Mouse (Mus musculus) thymus, postnatal 25 days (tissue): Measurements from ENCODE around the gene Tmem132a.

Experiments
- DNase-seq: peaks from one replicate; pipeline ENCODE4 v3.0.0; 2022

Tmem132a gene

GRCm38 (mm10) chr19:10869886-10870527, at the start of gene Tmem132a:
Tmem132a (minus strand) TSS chr19:10869940.
- no peak for DNase-seq

DNA sequence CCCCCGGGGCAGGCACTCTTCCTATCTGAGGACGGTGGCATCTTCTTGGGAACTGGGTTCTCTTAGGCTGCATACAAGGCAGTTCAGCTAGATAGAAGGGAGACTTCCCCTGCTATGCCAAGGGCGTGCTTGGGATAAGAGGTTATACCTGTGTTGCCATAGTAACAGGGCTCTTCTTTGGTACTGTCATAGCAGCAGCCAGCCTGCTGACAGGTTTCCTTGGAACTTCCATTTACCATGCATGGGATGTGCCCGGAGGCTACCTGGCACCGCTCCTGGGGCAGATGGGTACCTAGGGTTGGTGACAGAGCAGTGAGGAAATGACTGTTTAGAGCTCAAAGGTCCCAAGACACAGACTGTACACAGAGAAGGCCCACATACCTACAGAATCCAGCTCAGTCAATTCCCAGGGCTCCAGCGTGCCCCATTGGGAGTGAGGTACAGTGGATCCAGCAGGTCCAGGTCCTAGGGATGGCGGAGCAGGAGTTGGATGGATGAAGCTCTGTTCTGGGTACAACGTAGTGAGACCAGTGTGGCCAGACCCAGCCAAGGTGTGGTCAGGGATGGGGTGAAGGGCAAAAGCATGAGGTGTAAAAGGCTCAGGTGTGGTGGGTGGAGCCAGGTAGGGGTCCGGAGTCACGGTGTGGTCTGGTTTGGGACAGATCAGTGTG, 48.7 kb upstream of the Tmem132a start:
- DNase-seq, result no peak

- no peak for DNase-seq
Observed at GRCm38 (mm10) chr19:10916506-10916905, 46.8 kb upstream of the Tmem132a start.

DNA sequence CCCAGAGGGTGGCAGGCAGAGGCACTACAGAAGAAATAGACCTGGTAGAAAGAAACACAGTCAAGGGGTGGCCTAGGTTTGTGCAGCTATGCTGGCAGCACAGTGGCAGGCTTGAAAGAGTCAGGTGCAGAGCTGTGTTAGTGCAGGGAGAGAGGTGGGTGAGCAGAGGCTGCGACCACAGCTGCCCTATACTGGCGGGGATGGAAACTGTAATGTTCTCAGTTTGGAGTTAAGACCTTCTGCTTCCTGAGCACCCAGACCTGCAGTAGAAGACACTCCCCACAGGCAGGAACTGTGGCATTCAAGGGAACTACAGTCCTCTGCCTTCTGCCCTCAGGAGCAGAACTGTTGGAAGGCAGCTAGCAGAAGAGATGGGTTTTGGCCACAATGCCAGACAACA, 45.1 kb upstream of the Tmem132a start:
- DNase-seq, result no peak

DNA sequence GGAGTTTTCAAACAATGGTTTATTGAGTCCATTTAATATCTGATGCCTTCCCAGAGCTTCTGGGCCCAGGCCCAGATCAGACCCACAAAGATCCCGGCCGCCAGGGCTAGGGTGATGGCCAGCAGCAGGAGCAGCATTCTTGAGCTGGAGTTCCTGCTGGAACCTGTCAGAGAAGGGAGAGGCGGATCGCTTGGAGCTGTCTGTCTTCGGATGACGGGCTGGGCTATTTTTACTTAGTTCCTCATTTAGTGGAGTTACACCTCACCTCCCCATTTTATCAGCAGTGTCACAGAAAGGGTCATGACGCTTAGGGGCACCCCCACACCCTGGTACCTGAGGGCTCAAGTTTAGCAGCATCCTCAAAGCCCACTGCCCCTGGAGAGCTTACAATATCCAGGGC, 44.6 kb upstream of the Tmem132a start:
- no peak for DNase-seq

- no peak for DNase-seq
Observed at GRCm38 (mm10) chr19:10909087-10909721, 39.5 kb upstream of the Tmem132a start.

- peak; percentile 59 for DNase-seq
Observed at GRCm38 (mm10) chr19:10907891-10908290, 38.2 kb upstream of the Tmem132a start.

DNA sequence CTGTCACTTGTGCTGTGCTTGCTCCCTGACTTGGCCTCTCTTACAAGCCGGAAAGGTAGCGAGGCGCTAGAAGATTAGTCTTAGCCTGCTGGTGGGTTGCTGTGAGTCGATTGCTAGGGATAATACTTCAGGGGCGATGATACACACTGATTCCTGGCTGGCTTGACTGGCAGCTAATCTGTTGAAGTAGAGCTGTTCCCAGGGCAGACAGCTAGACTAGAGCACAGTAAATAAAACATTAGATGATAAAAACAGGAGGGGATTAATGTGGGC, 35.9 kb upstream of the Tmem132a start:
- no peak for DNase-seq

GRCm38 (mm10) chr19:10904927-10905727, 35.4 kb upstream of the Tmem132a start:
- DNase-seq, result no peak

DNA sequence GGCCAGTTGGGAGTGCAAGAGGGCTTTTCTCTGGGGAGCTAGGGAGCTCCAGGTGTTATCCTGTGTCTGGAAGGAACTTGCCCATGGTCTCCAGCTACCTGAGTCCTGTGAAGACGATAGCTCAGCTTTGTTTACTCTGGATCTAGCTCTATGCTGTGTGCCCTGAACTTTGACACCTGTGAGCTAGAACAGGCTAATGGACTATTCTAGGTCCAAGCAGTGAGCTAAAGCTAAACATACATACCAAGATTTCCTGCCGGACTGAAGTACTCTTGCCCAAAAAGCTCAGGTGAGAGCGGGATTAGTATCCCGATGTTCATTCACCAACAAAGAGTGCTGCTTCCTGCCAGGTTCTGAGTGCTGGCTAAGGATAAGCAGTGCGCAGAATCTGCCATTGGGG, 34.8 kb upstream of the Tmem132a start:
- DNase-seq, result no peak

GRCm38 (mm10) chr19:10901046-10901445, 31.3 kb upstream of the Tmem132a start:
- no peak for DNase-seq

DNA sequence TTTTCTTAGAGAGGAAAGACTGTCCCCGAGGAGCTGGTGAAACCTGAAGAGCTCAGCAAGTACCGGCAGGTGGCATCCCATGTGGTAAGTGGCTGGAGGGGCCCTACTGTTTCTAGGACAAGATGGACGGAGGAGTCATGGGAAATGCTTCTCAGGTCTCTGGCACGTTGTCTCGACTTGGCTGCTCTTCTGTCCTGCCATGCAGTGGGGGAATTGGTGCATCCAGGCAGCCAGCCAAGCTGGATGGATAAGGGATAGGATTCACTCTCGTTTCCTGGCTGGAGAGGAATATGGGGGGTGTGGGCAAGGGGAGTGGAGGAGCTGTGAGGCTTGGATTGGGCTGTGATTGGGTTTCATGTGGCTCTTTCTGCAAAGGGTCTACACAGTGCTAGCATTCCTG, 30.6 kb upstream of the Tmem132a start:
- DNase-seq, result no peak

- DNase-seq, result no peak
Observed at GRCm38 (mm10) chr19:10897491-10897890, 27.8 kb upstream of the Tmem132a start.

DNA sequence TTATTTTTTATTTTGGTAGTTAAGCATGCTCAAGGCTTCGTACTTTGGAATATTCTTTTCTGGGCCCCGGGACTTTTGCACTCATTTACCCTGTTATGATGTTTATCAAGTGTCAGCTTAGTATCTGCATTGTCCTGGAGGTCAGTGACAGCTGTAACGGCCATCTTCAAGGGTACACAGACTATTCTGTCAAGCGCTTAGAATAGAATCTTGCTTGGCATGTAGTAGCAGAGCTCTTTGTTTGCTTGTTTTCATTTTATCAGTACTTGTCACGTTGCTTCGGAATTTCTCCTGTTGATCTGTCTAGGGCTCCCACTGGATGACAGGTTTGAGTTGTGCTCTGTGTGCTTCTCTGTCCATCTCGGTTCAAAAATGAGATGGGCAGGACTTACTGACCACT, 27.1 kb upstream of the Tmem132a start:
- no peak for DNase-seq

DNA sequence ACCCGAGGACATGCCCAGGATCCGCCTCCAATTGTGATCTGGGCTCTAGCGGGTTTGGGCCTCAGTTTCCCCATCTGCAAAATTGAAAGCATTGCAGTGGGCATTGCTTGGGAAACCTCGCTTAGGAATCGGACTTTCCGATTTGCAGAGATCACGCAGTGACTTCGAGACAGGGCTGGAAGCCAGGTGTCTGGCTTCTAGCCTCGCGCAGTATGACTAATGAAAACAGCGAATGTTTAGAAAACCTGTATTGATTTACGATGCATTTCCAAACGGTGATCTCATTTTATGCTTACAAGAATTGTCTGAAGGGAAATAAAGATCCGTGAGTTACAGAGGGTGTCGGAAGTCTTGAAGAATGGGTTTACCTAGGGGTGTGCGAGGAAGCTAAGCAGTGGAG, 26.0 kb upstream of the Tmem132a start:
- no peak for DNase-seq

- peak; percentile 98 for DNase-seq
Observed at GRCm38 (mm10) chr19:10895016-10895528, 25.3 kb upstream of the Tmem132a start, which contains the start of gene Prpf19. Prpf19 (plus strand) TSS chr19:10895231.

GRCm38 (mm10) chr19:10892201-10892600, 22.5 kb upstream of the Tmem132a start:
- no peak for DNase-seq

- peak; percentile 91 for DNase-seq
Observed at GRCm38 (mm10) chr19:10881426-10882154, 11.8 kb upstream of the Tmem132a start, which contains the start of gene Tmem109. Tmem109 (minus strand) TSS chr19:10882001.

GRCm38 (mm10) chr19:10880975-10881425, 11.3 kb upstream of the Tmem132a start:
- no peak for DNase-seq

GRCm38 (mm10) chr19:10880085-10880974, 10.6 kb upstream of the Tmem132a start:
- peak; percentile 61 for DNase-seq

GRCm38 (mm10) chr19:10878201-10878837, 8.6 kb upstream of the Tmem132a start:
- no peak for DNase-seq
